Comparison of ENCODE assay signal across 20 mouse cellular contexts in genomic region chr8:72106740-72107139, GRCm38 (mm10). TPM values are rescaled to one million over a fixed set of nuclear protein-coding genes. Genes with fewer than 3 reads are reported as not detected.
"Had no signal": no experiment of that assay in that cellular context is flagged by ENCODE, and none has a peak within 500 bp of the region (broad histone marks: within the 10 kb centered on the region; RNA-seq: fewer than 3 reads in every experiment).

TSS of gene Olfr374 (plus strand) at chr8:72107040.

- H3K9me3 ChIP-seq: neural tube, embryonic 15.5 days; stomach, embryonic 15.5 days had no signal

- H3K4me1 ChIP-seq: neural tube, embryonic 13.5 days; neural tube, embryonic 15.5 days; stomach, embryonic 15.5 days had no signal

- H3K36me3 ChIP-seq: neural tube, embryonic 13.5 days; neural tube, embryonic 15.5 days; stomach, embryonic 15.5 days had no signal

- H3K27ac ChIP-seq: neural tube, embryonic 13.5 days; neural tube, embryonic 15.5 days; stomach, embryonic 15.5 days; stomach, postnatal 0 days had no signal

- H3K27me3 ChIP-seq: neural tube, embryonic 13.5 days; neural tube, embryonic 15.5 days; stomach, embryonic 15.5 days had no signal

- H3K4me3 ChIP-seq: neural tube, embryonic 13.5 days; neural tube, embryonic 15.5 days; stomach, embryonic 15.5 days had no signal

- H3K4me2 ChIP-seq: neural tube, embryonic 13.5 days; neural tube, embryonic 15.5 days; stomach, embryonic 15.5 days had no signal

- DNase-seq: retina, postnatal 1 day; right cerebral cortex, adult 18-20 months; right cerebral cortex, postnatal 14 days; right cerebral cortex, postnatal 25 days; right cerebral cortex, postnatal 4 days; spleen, adult 18-20 months; thymus, adult 18-20 months; thymus, adult 2 months; thymus, postnatal 14 days; thymus, postnatal 25 days; thymus, postnatal 36 days; thymus, postnatal 4 days had no signal

- H3K9ac ChIP-seq: neural tube, embryonic 13.5 days; neural tube, embryonic 15.5 days; stomach, embryonic 15.5 days had no signal

RNA-seq across cellular contexts. Expression of gene Olfr374, which starts in this region (rescaled TPM):
- polyA plus RNA-seq: neural tube, embryonic 13.5 days; small intestine, adult 2 months; stomach, embryonic 15.5 days; stomach, postnatal 0 days; testis, adult 2 months; thymus, postnatal 0 days; urinary bladder, adult 2 months had no signal
